Mouse (Mus musculus): ENCODE measurements around the gene Vstm2l.

GRCm38 (mm10) chr2:157936676-157937075 lies 22.2 kb downstream of the Vstm2l start:
- TF ChIP-seq CTCF (IDR thresholded peaks at IDR 0.05; ENCODE audit: low read depth) (no peak), EP300 (IDR thresholded peaks at IDR 0.05; ENCODE audit: low read depth) (no peak)

Data from heart, postnatal 0 days (tissue).